Mouse (Mus musculus): Measurements from ENCODE around the gene Thrap3.

- TF ChIP-seq EP300 (IDR thresholded peaks at IDR 0.05; ENCODE audit: insufficient read depth, low read depth, low read length) (no peak), CTCF (IDR thresholded peaks at IDR 0.05) (no peak), POLR2A (IDR thresholded peaks at IDR 0.05; ENCODE audit: insufficient read depth, low read depth, low read length) (no peak)
Observed at GRCm38 (mm10) chr4:126130502-126130901, 72.1 kb downstream of the Thrap3 start.
